Mouse (Mus musculus) hematopoietic multipotent progenitor cell, adult 10-12 weeks (in vitro differentiated cells): Measurements from ENCODE around the gene Plbd2. TPM values are rescaled to one million over a fixed set of nuclear protein-coding genes. Genes with fewer than 3 reads are reported as not detected.

Experiments used
- polyA plus RNA-seq: library from polyadenylated mRNA; stranded (reverse); fragments of >175 nt; gene quantifications from 2 replicates; pipeline ENCODE4 v1.2.3, GENCODE M21; 2012; ENCODE audit warnings: low replicate concordance

Gene Plbd2
- polyA plus RNA-seq, result 37.8 and 38.1 TPM in 2 replicates

GRCm38 (mm10) chr5:120503144-120503795, at the start of gene Plbd2:
Plbd2 (minus strand) TSS chr5:120503625.

GRCm38 (mm10) chr5:120510982-120511642, 7.7 kb upstream of the Plbd2 start, which contains the start of gene Slc8b1:
Slc8b1 (plus strand) TSS chr5:120511168.

GRCm38 (mm10) chr5:120476296-120476695, 27.1 kb downstream of the Plbd2 start, which contains the start of gene Sds:
Sds (plus strand) TSS chr5:120476526.

GRCm38 (mm10) chr5:120472770-120473169, 30.7 kb downstream of the Plbd2 start, which contains the start of gene Sdsl:
Sdsl (minus strand) TSS chr5:120472810.

Other genes with a start within 250 kb of the Plbd2 start
- gene Lhx5, start 71.9 kb downstream of the Plbd2 start, polyA plus RNA-seq, result 0.07 and 0.10 TPM in 2 replicates
- 0.88 and 4.6 TPM in 2 replicates for gene Sdsl, start 30.8 kb downstream of the Plbd2 start, polyA plus RNA-seq
- not detected in 2 replicates for gene Sds, start 27.1 kb downstream of the Plbd2 start, polyA plus RNA-seq
- gene Slc8b1, start 7.5 kb upstream of the Plbd2 start, polyA plus RNA-seq, result 16.9 and 23.9 TPM in 2 replicates
- 52.8 and 62.7 TPM in 2 replicates for gene Tpcn1, start 85.0 kb upstream of the Plbd2 start, polyA plus RNA-seq
- gene Iqcd, start 85.4 kb upstream of the Plbd2 start, polyA plus RNA-seq, result 0.86 and 2.0 TPM in 2 replicates
- 16.3 and 22.7 TPM in 2 replicates for gene Rita1, start 109.0 kb upstream of the Plbd2 start, polyA plus RNA-seq
- gene Ddx54, start 109.1 kb upstream of the Plbd2 start, polyA plus RNA-seq, result 142 and 167 TPM in 2 replicates
- 0.13 TPM in 1 of 2 replicates, not detected in the other for gene Cfap73, start 130.6 kb upstream of the Plbd2 start, polyA plus RNA-seq
- 29.1 and 49.9 TPM in 2 replicates for gene Rasal1, start 145.2 kb upstream of the Plbd2 start, polyA plus RNA-seq
- 290 and 657 TPM in 2 replicates for gene Dtx1, start 208.3 kb upstream of the Plbd2 start, polyA plus RNA-seq
- gene Oas2, start 246.2 kb upstream of the Plbd2 start, polyA plus RNA-seq, result 0.76 and 1.1 TPM in 2 replicates